Mouse (Mus musculus): ENCODE results near the gene Nbl1. TPM values are rescaled to one million over a fixed set of nuclear protein-coding genes. Genes with fewer than 3 reads are reported as not detected.
A peak's percentile ranks its signal among the peaks of the same experiment; 100 is the strongest.

Nbl1 gene
- polyA plus RNA-seq, 1 experiment, result 5.4 TPM

GRCm38 (mm10) chr4:139130701-139131549 lies 38.1 kb upstream of the Nbl1 start, which contains the start of gene Minos1:
Gene Minos1 (minus strand): TSS chr4:139131113.
- Histone ChIP-seq H3K4me3 (ENCODE audit: control insufficient read depth, low read depth, low read length) (peak within 1 kb of the TSS; percentile 90), H3K4me1 (ENCODE audit: control insufficient read depth, insufficient read depth, low read length) (peaks cover 2% of the 10 kb centered on the region), H3K27me3 (ENCODE audit: control insufficient read depth, insufficient read depth, low read length) (no peaks in the 10 kb centered on the region), H3K36me3 (ENCODE audit: control insufficient read depth, insufficient read depth, low read length) (no peaks in the 10 kb centered on the region), H3K27ac (ENCODE audit: control insufficient read depth, insufficient read depth, low read depth, low read length) (peak within 1 kb of the TSS; percentile 87)
- TF ChIP-seq POLR2A (IDR thresholded peaks at IDR 0.05; ENCODE audit: control insufficient read depth, low read depth, low read length) (peak; percentile 92), CTCF (IDR thresholded peaks at IDR 0.05; ENCODE audit: control insufficient read depth, insufficient read depth, insufficient replicate concordance, low read depth, low read length) (no peak)

- no peaks in the 10 kb centered on the region for H3K27me3 ChIP-seq (ENCODE audit: control insufficient read depth, insufficient read depth, low read length)
- TF ChIP-seq CTCF (IDR thresholded peaks at IDR 0.05; ENCODE audit: control insufficient read depth, insufficient read depth, insufficient replicate concordance, low read depth, low read length), result no peak
- TF ChIP-seq POLR2A (IDR thresholded peaks at IDR 0.05; ENCODE audit: control insufficient read depth, low read depth, low read length), result peak; percentile 63; the same call in 1 of the 2 replicates
- peak overlapping the region; percentile 87 for H3K27ac ChIP-seq (ENCODE audit: control insufficient read depth, insufficient read depth, low read depth, low read length)
- peaks cover 2% of the 10 kb centered on the region for H3K4me1 ChIP-seq (ENCODE audit: control insufficient read depth, insufficient read depth, low read length)
- H3K36me3 ChIP-seq (ENCODE audit: control insufficient read depth, insufficient read depth, low read length), result no peaks in the 10 kb centered on the region
- H3K4me3 ChIP-seq (ENCODE audit: control insufficient read depth, low read depth, low read length), result peak overlapping the region; percentile 90
Measured at GRCm38 (mm10) chr4:139129806-139130700, 37.3 kb upstream of the Nbl1 start.

- Histone ChIP-seq H3K36me3 (ENCODE audit: control insufficient read depth, insufficient read depth, low read length) (no peaks in the 10 kb centered on the region), H3K4me1 (ENCODE audit: control insufficient read depth, insufficient read depth, low read length) (peaks cover 2% of the 10 kb centered on the region; the same call in 1 of the 2 replicates), H3K4me3 (ENCODE audit: control insufficient read depth, low read depth, low read length) (peak overlapping the region; percentile 11; the same call in 1 of the 2 replicates), H3K27ac (ENCODE audit: control insufficient read depth, insufficient read depth, low read depth, low read length) (no peak overlapping the region), H3K27me3 (ENCODE audit: control insufficient read depth, insufficient read depth, low read length) (no peaks in the 10 kb centered on the region)
- no peak for TF ChIP-seq CTCF (IDR thresholded peaks at IDR 0.05; ENCODE audit: control insufficient read depth, insufficient read depth, insufficient replicate concordance, low read depth, low read length)
- no peak for TF ChIP-seq POLR2A (IDR thresholded peaks at IDR 0.05; ENCODE audit: control insufficient read depth, low read depth, low read length)
Measured at GRCm38 (mm10) chr4:139126475-139126874, 33.7 kb upstream of the Nbl1 start.

- Histone ChIP-seq H3K4me1 (ENCODE audit: control insufficient read depth, insufficient read depth, low read length) (peaks cover 2% of the 10 kb centered on the region; the same call in 1 of the 2 replicates), H3K4me3 (ENCODE audit: control insufficient read depth, low read depth, low read length) (no peak overlapping the region), H3K27ac (ENCODE audit: control insufficient read depth, insufficient read depth, low read depth, low read length) (no peak overlapping the region), H3K36me3 (ENCODE audit: control insufficient read depth, insufficient read depth, low read length) (no peaks in the 10 kb centered on the region), H3K27me3 (ENCODE audit: control insufficient read depth, insufficient read depth, low read length) (no peaks in the 10 kb centered on the region)
- TF ChIP-seq POLR2A (IDR thresholded peaks at IDR 0.05; ENCODE audit: control insufficient read depth, low read depth, low read length) (no peak), CTCF (IDR thresholded peaks at IDR 0.05; ENCODE audit: control insufficient read depth, insufficient read depth, insufficient replicate concordance, low read depth, low read length) (no peak)
Measured at GRCm38 (mm10) chr4:139124940-139125339, 32.1 kb upstream of the Nbl1 start.

- Histone ChIP-seq H3K36me3 (ENCODE audit: control insufficient read depth, insufficient read depth, low read length) (no peaks in the 10 kb centered on the region), H3K27me3 (ENCODE audit: control insufficient read depth, insufficient read depth, low read length) (no peaks in the 10 kb centered on the region), H3K4me3 (ENCODE audit: control insufficient read depth, low read depth, low read length) (no peak overlapping the region), H3K27ac (ENCODE audit: control insufficient read depth, insufficient read depth, low read depth, low read length) (no peak overlapping the region), H3K4me1 (ENCODE audit: control insufficient read depth, insufficient read depth, low read length) (no peaks in the 10 kb centered on the region)
- TF ChIP-seq CTCF (IDR thresholded peaks at IDR 0.05; ENCODE audit: control insufficient read depth, insufficient read depth, insufficient replicate concordance, low read depth, low read length) (no peak), POLR2A (IDR thresholded peaks at IDR 0.05; ENCODE audit: control insufficient read depth, low read depth, low read length) (no peak)
Measured at GRCm38 (mm10) chr4:139122557-139122956, 29.8 kb upstream of the Nbl1 start.

GRCm38 (mm10) chr4:139120998-139121397 lies 28.2 kb upstream of the Nbl1 start:
- Histone ChIP-seq H3K27ac (ENCODE audit: control insufficient read depth, insufficient read depth, low read depth, low read length) (no peak overlapping the region), H3K4me3 (ENCODE audit: control insufficient read depth, low read depth, low read length) (no peak overlapping the region), H3K4me1 (ENCODE audit: control insufficient read depth, insufficient read depth, low read length) (no peaks in the 10 kb centered on the region), H3K36me3 (ENCODE audit: control insufficient read depth, insufficient read depth, low read length) (no peaks in the 10 kb centered on the region), H3K27me3 (ENCODE audit: control insufficient read depth, insufficient read depth, low read length) (no peaks in the 10 kb centered on the region)
- TF ChIP-seq CTCF (IDR thresholded peaks at IDR 0.05; ENCODE audit: control insufficient read depth, insufficient read depth, insufficient replicate concordance, low read depth, low read length) (no peak), POLR2A (IDR thresholded peaks at IDR 0.05; ENCODE audit: control insufficient read depth, low read depth, low read length) (no peak)

All from testis, adult 2 months (tissue).